Mouse (Mus musculus) neural tube, embryonic 13.5 days (tissue): ENCODE results near the gene Prps1. TPM values are rescaled to one million over a fixed set of nuclear protein-coding genes. Genes with fewer than 3 reads are reported as not detected.
"Not testable (repeated sequence)": the region's sequence is repeated elsewhere in the genome, so short reads cannot be mapped to it uniquely, and the experiment has no call there.

Source experiments
- ATAC-seq: fragments of 200-750 bp; cut with Nextera tagmentation; 2 replicates; pipeline ENCODE4 v1.8.0; 2017; ENCODE audit warnings: low read depth, mild to moderate bottlenecking, moderate TSS enrichment, moderate library complexity
- H3K27ac ChIP-seq: fragments of 300-500 bp; sonication (generic); replicated peaks from 2 replicates; pipeline ENCODE4 v1.5.1; 2015; ENCODE audit warnings: moderate library complexity, mild to moderate bottlenecking, inconsistent platforms
- H3K27me3 ChIP-seq: fragments of 300-500 bp; sonication (generic); 2 replicates; pipeline ENCODE4 v1.6.1; 2015; ENCODE audit warnings: mild to moderate bottlenecking, inconsistent platforms
- H3K36me3 ChIP-seq: fragments of 300-500 bp; sonication (generic); 2 replicates; pipeline ENCODE4 v1.6.1; 2015; ENCODE audit warnings: mild to moderate bottlenecking, inconsistent platforms
- H3K4me1 ChIP-seq: fragments of 300-500 bp; sonication (generic); replicated peaks from 2 replicates; pipeline ENCODE4 v1.6.1; 2015; ENCODE audit warnings: inconsistent platforms
- H3K4me2 ChIP-seq: fragments of 300-500 bp; sonication (generic); 2 replicates; pipeline ENCODE4 v1.6.1; 2015; ENCODE audit warnings: inconsistent platforms, mild to moderate bottlenecking, moderate library complexity
- H3K4me3 ChIP-seq: fragments of 300-500 bp; sonication (generic); 2 replicates; pipeline ENCODE4 v1.5.1; 2015; ENCODE audit warnings: mild to moderate bottlenecking, inconsistent platforms
- H3K9ac ChIP-seq: fragments of 300-500 bp; sonication (generic); 2 replicates; pipeline ENCODE4 v1.6.1; 2015; ENCODE audit warnings: moderate library complexity, mild to moderate bottlenecking, inconsistent platforms
- H3K9me3 ChIP-seq: fragments of 300-500 bp; sonication (generic); 2 replicates; pipeline ENCODE4 v1.6.1; 2016; ENCODE audit warnings: inconsistent platforms
- WGBS: fragments of 180-500 bp; shearing (Covaris S2); methylation state at CpG from one replicate; pipeline ENCODE4 v1.1.7; 2015; 5-methylcytosine and 5-hydroxymethylcytosine counted together
- polyA plus RNA-seq: library from polyadenylated mRNA; unstranded; fragments of >200 nt; fragmentation: Nextera tagmentation; extraction: Ambion mirVana; gene quantifications from 2 replicates; pipeline ENCODE4 v1.2.1, GENCODE M21; 2015

Prps1 gene
- polyA plus RNA-seq, 1 experiment from 2014 or later, result 76.0 TPM

- H3K4me1 ChIP-seq, result no peaks in the 10 kb centered on the region; the same call in 1 of the 2 replicates
- peak overlapping the region; percentile 73 for H3K9ac ChIP-seq
- peak; percentile 64 for ATAC-seq
- peak overlapping the region; percentile 58 for H3K4me2 ChIP-seq
- peaks cover 15% of the 10 kb centered on the region for H3K27me3 ChIP-seq
- peak overlapping the region; percentile 49; the same call in 1 of the 2 replicates for H3K27ac ChIP-seq
- H3K9me3 ChIP-seq, result no peaks in the 10 kb centered on the region
- no peaks in the 10 kb centered on the region for H3K36me3 ChIP-seq
- peak overlapping the region; percentile 58 for H3K4me3 ChIP-seq
- WGBS, result 21% methylated on average over 39 of the region's 39 CpGs
Observed at GRCm38 (mm10) chrX:140456751-140457491, 508 bp downstream of the Prps1 start.

GRCm38 (mm10) chrX:140457502-140457901 is 1.1 kb downstream of the Prps1 start:
- no peaks in the 10 kb centered on the region for H3K36me3 ChIP-seq
- WGBS, result 18% methylated on average over 12 of the region's 12 CpGs

GRCm38 (mm10) chrX:140478231-140478630 is 21.8 kb downstream of the Prps1 start:
- Histone ChIP-seq H3K4me1 (no peaks in the 10 kb centered on the region), H3K27me3 (peaks cover 12% of the 10 kb centered on the region), H3K4me3 (no peak overlapping the region), H3K4me2 (no peak overlapping the region), H3K27ac (no peak overlapping the region), H3K9me3 (no peaks in the 10 kb centered on the region), H3K36me3 (peaks cover 11% of the 10 kb centered on the region; the same call in 1 of the 2 replicates), H3K9ac (no peak overlapping the region)
- no peak for ATAC-seq
- 89% methylated on average over 6 of the region's 6 CpGs for WGBS

More at GRCm38 (mm10) chrX:140457502-140457901, 1.1 kb downstream of the Prps1 start:
- ATAC-seq, result no peak
- H3K27me3 ChIP-seq, result peaks cover 15% of the 10 kb centered on the region
- peak overlapping the region; percentile 58 for H3K4me2 ChIP-seq
- peak overlapping the region; percentile 73 for H3K9ac ChIP-seq
- H3K9me3 ChIP-seq, result no peaks in the 10 kb centered on the region
- peak overlapping the region; percentile 58 for H3K4me3 ChIP-seq
- no peaks in the 10 kb centered on the region; the same call in 1 of the 2 replicates for H3K4me1 ChIP-seq
- H3K27ac ChIP-seq, result no peak overlapping the region

GRCm38 (mm10) chrX:140479171-140479570 is 22.8 kb downstream of the Prps1 start:
- Histone ChIP-seq H3K4me2 (no peak overlapping the region), H3K9ac (no peak overlapping the region), H3K27me3 (peaks cover 12% of the 10 kb centered on the region), H3K27ac (no peak overlapping the region), H3K4me1 (no peaks in the 10 kb centered on the region), H3K4me3 (no peak overlapping the region), H3K9me3 (no peaks in the 10 kb centered on the region), H3K36me3 (peaks cover 5% of the 10 kb centered on the region; the same call in 1 of the 2 replicates)
- WGBS, result 56% methylated on average over 5 of the region's 5 CpGs
- ATAC-seq, result no peak

- Histone ChIP-seq H3K4me2 (no peak overlapping the region), H3K27ac (no peak overlapping the region), H3K9ac (no peak overlapping the region), H3K4me3 (no peak overlapping the region), H3K36me3 (no peaks in the 10 kb centered on the region), H3K9me3 (no peaks in the 10 kb centered on the region), H3K27me3 (peaks cover 52% of the 10 kb centered on the region), H3K4me1 (no peaks in the 10 kb centered on the region)
- 86% methylated on average over 1 of the region's 1 CpGs for WGBS
- ATAC-seq, result no peak
Observed at GRCm38 (mm10) chrX:140489174-140489573, 32.8 kb downstream of the Prps1 start.

GRCm38 (mm10) chrX:140490203-140490602 is 33.8 kb downstream of the Prps1 start:
- Histone ChIP-seq H3K27me3 (peaks cover 48% of the 10 kb centered on the region), H3K36me3 (no peaks in the 10 kb centered on the region), H3K27ac (no peak overlapping the region), H3K4me2 (no peak overlapping the region), H3K9me3 (no peaks in the 10 kb centered on the region), H3K9ac (no peak overlapping the region), H3K4me3 (no peak overlapping the region), H3K4me1 (no peaks in the 10 kb centered on the region)
- no peak for ATAC-seq
- WGBS, result 94% methylated on average over 3 of the region's 3 CpGs

GRCm38 (mm10) chrX:140491884-140492571 is 35.6 kb downstream of the Prps1 start:
- no peak for ATAC-seq
- 60% methylated on average over 10 of the region's 10 CpGs for WGBS

GRCm38 (mm10) chrX:140493527-140494029 is 37.2 kb downstream of the Prps1 start:
- Histone ChIP-seq H3K27me3 (peaks cover 52% of the 10 kb centered on the region), H3K4me1 (no peaks in the 10 kb centered on the region)
- 65% methylated on average over 7 of the region's 7 CpGs for WGBS

More at GRCm38 (mm10) chrX:140491884-140492571, 35.6 kb downstream of the Prps1 start:
- no peaks in the 10 kb centered on the region for H3K4me1 ChIP-seq
- no peak overlapping the region for H3K9ac ChIP-seq
- no peak overlapping the region for H3K4me3 ChIP-seq
- no peak overlapping the region for H3K4me2 ChIP-seq
- H3K27ac ChIP-seq, result no peak overlapping the region
- H3K9me3 ChIP-seq, result no peaks in the 10 kb centered on the region
- H3K27me3 ChIP-seq, result peaks cover 53% of the 10 kb centered on the region
- no peaks in the 10 kb centered on the region for H3K36me3 ChIP-seq

GRCm38 (mm10) chrX:140494170-140494569 is 37.8 kb downstream of the Prps1 start:
- no peaks in the 10 kb centered on the region for H3K4me1 ChIP-seq
- H3K36me3 ChIP-seq, result no peaks in the 10 kb centered on the region
- peaks cover 50% of the 10 kb centered on the region for H3K27me3 ChIP-seq
- WGBS, result 90% methylated on average over 6 of the region's 6 CpGs
- H3K4me2 ChIP-seq, result no peak overlapping the region
- ATAC-seq, result no peak
- H3K27ac ChIP-seq, result no peak overlapping the region
- H3K9ac ChIP-seq, result no peak overlapping the region
- no peaks in the 10 kb centered on the region for H3K9me3 ChIP-seq
- no peak overlapping the region for H3K4me3 ChIP-seq

More at GRCm38 (mm10) chrX:140493527-140494029, 37.2 kb downstream of the Prps1 start:
- Histone ChIP-seq H3K27ac (no peak overlapping the region), H3K9ac (no peak overlapping the region), H3K4me2 (no peak overlapping the region), H3K4me3 (no peak overlapping the region), H3K9me3 (no peaks in the 10 kb centered on the region), H3K36me3 (no peaks in the 10 kb centered on the region)
- ATAC-seq, result no peak

GRCm38 (mm10) chrX:140498431-140498830 is 42.0 kb downstream of the Prps1 start:
- H3K4me2 ChIP-seq, H3K27ac ChIP-seq, H3K9ac ChIP-seq, H3K4me1 ChIP-seq, H3K9me3 ChIP-seq, H3K36me3 ChIP-seq, ATAC-seq, H3K4me3 ChIP-seq: not testable (repeated sequence)
- WGBS, result 65% methylated on average over 4 of the region's 4 CpGs
- H3K27me3 ChIP-seq, result peaks cover 37% of the 10 kb centered on the region

- no peaks in the 10 kb centered on the region for H3K9me3 ChIP-seq
- H3K9ac ChIP-seq, result no peak overlapping the region
- peaks cover 28% of the 10 kb centered on the region for H3K27me3 ChIP-seq
- no peak overlapping the region for H3K27ac ChIP-seq
- no peak overlapping the region for H3K4me2 ChIP-seq
- H3K4me1 ChIP-seq, result no peaks in the 10 kb centered on the region
- WGBS, result 87% methylated on average over 5 of the region's 5 CpGs
- ATAC-seq, result no peak
- H3K4me3 ChIP-seq, result no peak overlapping the region
- H3K36me3 ChIP-seq, result no peaks in the 10 kb centered on the region
Observed at GRCm38 (mm10) chrX:140500306-140500705, 43.9 kb downstream of the Prps1 start.
